Mouse (Mus musculus): Measurements from ENCODE around the gene Gpr137c. TPM values are rescaled to one million over a fixed set of nuclear protein-coding genes. Genes with fewer than 3 reads are reported as not detected.
A peak's percentile ranks its signal among the peaks of the same experiment; 100 is the strongest.

Gpr137c gene
- total and polyA plus RNA-seq, 3 experiments = 0.07 to 0.55 TPM; not detected in 1

DNA sequence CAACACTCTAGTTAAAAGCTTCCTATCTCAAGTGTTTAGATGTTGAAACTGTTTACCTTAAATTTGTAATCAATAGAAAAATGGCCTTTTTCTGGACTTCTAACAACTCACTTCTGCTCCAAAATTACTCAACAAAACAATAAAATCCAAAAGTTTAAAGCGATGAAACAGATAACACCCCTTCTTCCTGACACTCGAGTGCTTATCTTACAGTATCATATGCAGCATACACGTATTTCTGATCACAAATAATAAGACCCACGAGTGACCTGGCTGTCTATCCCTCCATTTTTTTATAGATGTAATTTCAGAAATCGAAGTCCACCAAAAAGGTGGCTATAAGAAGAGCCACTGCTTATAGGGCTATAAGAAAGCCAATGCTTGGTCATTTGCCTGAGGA, 97.4 kb downstream of the Gpr137c start:
- Histone ChIP-seq H3K79me2 (replicated peaks; ENCODE audit: control insufficient read depth, extremely low read depth, insufficient read depth, poor library complexity, severe bottlenecking) (peaks cover 59% of the 10 kb centered on the region), H3K4me3 (replicated peaks in 1 of 3; ENCODE audit: low read depth in 2 of 3, low read length in 2 of 3, poor library complexity in 1 of 3) (peak overlapping the region; percentile 88 to 96 (median 91)), H3K9ac (ENCODE audit: insufficient read depth, low read depth) (peak overlapping the region; percentile 66), H3K4me2 (ENCODE audit: insufficient read depth, low read depth, poor library complexity, severe bottlenecking) (peak overlapping the region; percentile 30), H3K27ac (ENCODE audit: insufficient read depth, low read depth) (no peak overlapping the region), H3K9me3 (replicated peaks; ENCODE audit: low read length) (no peaks in the 10 kb centered on the region), H3K27me3 (replicated peaks) (no peaks in the 10 kb centered on the region), H3K36me3 (replicated peaks in 1 of 2; ENCODE audit: control insufficient read depth in 1 of 2, insufficient read depth in 1 of 2, low read length in 1 of 2) (peaks cover 0 to 18% of the 10 kb centered on the region in 2 experiments), H3K4me1 (ENCODE audit: control insufficient read depth in 1 of 2, insufficient read depth in 2 of 2) (peaks cover 10 to 40% of the 10 kb centered on the region in 2 experiments)
- no peak for DNase-seq (ENCODE audit: extremely low read depth)
- TF ChIP-seq POLR2A (IDR thresholded peaks at IDR 0.05; ENCODE audit: low read depth, low read length) (no peak), MXI1 (IDR thresholded peaks at IDR 0.05; ENCODE audit: low read depth, low read length) (peak; percentile 40; the same call in 1 of the 2 replicates), IRF4 (IDR thresholded peaks at IDR 0.05; ENCODE audit: low read depth, low read length) (no peak), POLR2AphosphoS2 (IDR thresholded peaks at IDR 0.05; ENCODE audit: low read depth, low read length) (no peak)
- in situ Hi-C loops (cut with MboI; ENCODE audit: low pct_ligation_motif_present, low pct_unique_long_range_greater_than_20kb, low sequenced_read_pairs) = no loop called here
- dilution Hi-C loops (cut with MboI; ENCODE audit: extremely low pct_ligation_motif_present, extremely low pct_unique_long_range_greater_than_20kb, low sequenced_read_pairs) = no loop called here

DNA sequence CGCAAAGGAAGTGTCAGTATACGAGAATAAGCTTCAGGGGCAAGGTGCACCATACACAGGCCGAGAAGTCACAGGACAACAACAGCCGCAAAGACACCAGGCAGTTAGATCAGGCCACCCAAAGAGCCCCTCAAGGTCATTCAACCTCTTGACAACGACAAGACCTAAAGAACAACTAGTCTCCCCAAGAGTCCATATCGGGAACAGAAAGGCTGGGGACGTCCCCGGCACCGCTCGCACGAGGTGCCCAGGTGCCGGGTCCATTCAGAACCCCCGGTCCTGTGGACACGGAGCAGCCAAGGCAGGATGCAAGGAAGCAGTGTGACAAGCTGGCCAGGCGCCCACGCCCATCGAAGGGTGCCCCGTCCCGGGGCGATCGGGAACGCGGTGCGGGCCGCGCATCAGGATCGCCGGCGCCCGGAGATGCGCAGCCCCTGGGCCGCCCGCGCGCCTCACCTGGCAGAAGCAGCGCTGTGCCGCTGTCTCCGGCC, 98.4 kb downstream of the Gpr137c start:
- TF ChIP-seq POLR2AphosphoS2 (IDR thresholded peaks at IDR 0.05; ENCODE audit: low read depth, low read length) (no peak), ZNF384 (IDR thresholded peaks at IDR 0.05; ENCODE audit: low read depth, low read length) (no peak), BHLHE40 (IDR thresholded peaks at IDR 0.05; ENCODE audit: low read depth, low read length) (peak; percentile 61), MXI1 (IDR thresholded peaks at IDR 0.05; ENCODE audit: low read depth, low read length) (peak; percentile 20; the same call in 1 of the 2 replicates), MAX (IDR thresholded peaks at IDR 0.05; ENCODE audit: low read length) (peak; percentile 18; the same call in 1 of the 2 replicates), USF2 (conservative IDR thresholded peaks at IDR 0.05; ENCODE audit: low read depth, low read length) (no peak), MYC (IDR thresholded peaks at IDR 0.05; ENCODE audit: low read depth, low read length) (peak; percentile 32; the same call in 1 of the 2 replicates), SIN3A (IDR thresholded peaks at IDR 0.05; ENCODE audit: low read length) (peak; percentile 75; the same call in 1 of the 2 replicates)
- H3K9ac ChIP-seq (ENCODE audit: insufficient read depth, low read depth) = peak overlapping the region; percentile 66
- DNase-seq (ENCODE audit: extremely low read depth) = peak; percentile 21
- peak overlapping the region; percentile 88 to 96 (median 91) for H3K4me3 ChIP-seq (replicated peaks in 1 of 3; ENCODE audit: low read depth in 2 of 3, low read length in 2 of 3, poor library complexity in 1 of 3)
- H3K79me2 ChIP-seq (replicated peaks; ENCODE audit: control insufficient read depth, extremely low read depth, insufficient read depth, poor library complexity, severe bottlenecking) = peaks cover 48% of the 10 kb centered on the region
- no peak overlapping the region for H3K4me2 ChIP-seq (ENCODE audit: insufficient read depth, low read depth, poor library complexity, severe bottlenecking)
- H3K36me3 ChIP-seq (replicated peaks in 1 of 2; ENCODE audit: control insufficient read depth in 1 of 2, insufficient read depth in 1 of 2, low read length in 1 of 2) = peaks cover 0 to 13% of the 10 kb centered on the region in 2 experiments
- in situ Hi-C loops (cut with MboI; ENCODE audit: low pct_ligation_motif_present, low pct_unique_long_range_greater_than_20kb, low sequenced_read_pairs) = no loop called here
- no peaks in the 10 kb centered on the region for H3K27me3 ChIP-seq (replicated peaks)
- H3K4me1 ChIP-seq (ENCODE audit: control insufficient read depth in 1 of 2, insufficient read depth in 2 of 2) = peaks cover 10 to 40% of the 10 kb centered on the region in 2 experiments
- H3K9me3 ChIP-seq (replicated peaks; ENCODE audit: low read length) = no peaks in the 10 kb centered on the region
- dilution Hi-C loops (cut with MboI; ENCODE audit: extremely low pct_ligation_motif_present, extremely low pct_unique_long_range_greater_than_20kb, low sequenced_read_pairs) = no loop called here
- peak overlapping the region; percentile 73 for H3K27ac ChIP-seq (ENCODE audit: insufficient read depth, low read depth)

DNA sequence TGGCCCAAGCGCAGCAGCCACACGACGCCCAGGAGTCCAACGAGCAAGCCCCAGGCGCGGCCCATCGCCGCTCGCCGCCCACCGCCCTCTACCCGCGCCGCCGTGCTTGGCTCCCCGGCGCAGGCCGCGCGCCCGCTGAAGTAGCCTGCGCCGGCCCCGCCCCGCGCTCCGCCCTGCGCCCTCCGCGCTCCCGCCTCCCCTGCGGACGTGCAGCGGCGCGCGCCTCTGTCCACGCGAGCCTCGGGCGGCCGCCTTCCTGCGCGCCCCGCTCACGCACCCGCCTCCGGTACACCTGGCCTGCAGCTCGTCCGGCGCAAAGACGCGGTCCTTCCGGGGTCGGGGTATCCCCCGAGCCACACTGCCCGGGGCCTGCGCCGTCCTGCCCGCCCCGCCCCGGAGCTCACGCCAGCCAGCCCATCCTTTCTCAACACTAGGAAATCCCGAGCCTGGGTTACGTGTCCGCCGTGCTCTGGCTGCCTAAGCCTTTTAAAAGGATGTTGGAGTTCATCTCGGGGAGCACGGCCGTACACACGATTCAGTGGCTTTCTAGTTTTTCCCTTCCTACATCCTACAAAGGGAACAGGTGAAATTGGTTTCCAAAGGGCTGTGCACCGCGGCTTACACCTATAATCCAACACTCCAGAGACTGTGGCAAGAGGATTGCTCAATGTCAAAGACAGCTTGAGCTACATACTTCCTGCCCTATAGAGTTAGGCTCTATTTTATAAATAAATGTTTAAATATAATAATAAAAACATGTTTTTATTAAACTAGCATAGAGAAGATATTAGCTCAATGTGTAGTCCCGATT, 99.1 kb downstream of the Gpr137c start, which contains the start of gene Ero1l:
Ero1l (minus strand) TSS at position 346 of the 811 bp plus-strand sequence.
- H3K27me3 ChIP-seq (replicated peaks) = no peaks in the 10 kb centered on the region
- in situ Hi-C loops (cut with MboI; ENCODE audit: low pct_ligation_motif_present, low pct_unique_long_range_greater_than_20kb, low sequenced_read_pairs) (no loop called here), dilution Hi-C loops (cut with MboI; ENCODE audit: extremely low pct_ligation_motif_present, extremely low pct_unique_long_range_greater_than_20kb, low sequenced_read_pairs) (no loop called here)
- H3K4me1 ChIP-seq (ENCODE audit: control insufficient read depth in 1 of 2, insufficient read depth in 2 of 2) = peaks cover 9 to 37% of the 10 kb centered on the region in 2 experiments
- H3K4me3 ChIP-seq (replicated peaks in 1 of 3; ENCODE audit: low read depth in 2 of 3, low read length in 2 of 3, poor library complexity in 1 of 3) = peak within 1 kb of the TSS; percentile 88 to 96 (median 91)
- H3K9ac ChIP-seq (ENCODE audit: insufficient read depth, low read depth) = peak within 1 kb of the TSS; percentile 66
- H3K27ac ChIP-seq (ENCODE audit: insufficient read depth, low read depth) = peak within 1 kb of the TSS; percentile 73
- peaks cover 0 to 6% of the 10 kb centered on the region in 2 experiments for H3K36me3 ChIP-seq (replicated peaks in 1 of 2; ENCODE audit: control insufficient read depth in 1 of 2, insufficient read depth in 1 of 2, low read length in 1 of 2)
- no peaks in the 10 kb centered on the region for H3K9me3 ChIP-seq (replicated peaks; ENCODE audit: low read length)
- DNase-seq (ENCODE audit: extremely low read depth) = peak; percentile 71
- peak within 1 kb of the TSS; percentile 64 for H3K4me2 ChIP-seq (ENCODE audit: insufficient read depth, low read depth, poor library complexity, severe bottlenecking)
- peaks cover 42% of the 10 kb centered on the region for H3K79me2 ChIP-seq (replicated peaks; ENCODE audit: control insufficient read depth, extremely low read depth, insufficient read depth, poor library complexity, severe bottlenecking)
- peak; percentile 51 for TF ChIP-seq HCFC1 (IDR thresholded peaks at IDR 0.05; ENCODE audit: low read depth, low read length)
- no peak for TF ChIP-seq CTCF (conservative IDR thresholded peaks at IDR 0.05 in 1 of 2, IDR thresholded peaks at IDR 0.05 in 1 of 2; ENCODE audit: low read depth in 2 of 2, low read length in 2 of 2)
- TF ChIP-seq NELFE (IDR thresholded peaks at IDR 0.05; ENCODE audit: low read depth, low read length) = peak; percentile 92
- peak; percentile 7; the same call in 1 of the 2 replicates for TF ChIP-seq MAX (IDR thresholded peaks at IDR 0.05; ENCODE audit: low read length)
- no peak for TF ChIP-seq PAX5 (IDR thresholded peaks at IDR 0.05; ENCODE audit: low read length)
- TF ChIP-seq JUND (conservative IDR thresholded peaks at IDR 0.05; ENCODE audit: low read depth, low read length) = no peak
- TF ChIP-seq POLR2A (IDR thresholded peaks at IDR 0.05; ENCODE audit: low read depth, low read length) = peak; percentile 92
- no peak for TF ChIP-seq E2F4 (IDR thresholded peaks at IDR 0.05; ENCODE audit: insufficient replicate concordance, low read depth, low read length)
- peak; percentile 49 for TF ChIP-seq BHLHE40 (IDR thresholded peaks at IDR 0.05; ENCODE audit: low read depth, low read length)
- TF ChIP-seq JUN (IDR thresholded peaks at IDR 0.05; ENCODE audit: insufficient read depth, low read depth, low read length) = no peak
- peak; percentile 16; the same call in 1 of the 2 replicates for TF ChIP-seq SIN3A (IDR thresholded peaks at IDR 0.05; ENCODE audit: low read length)
- no peak for TF ChIP-seq EP300 (IDR thresholded peaks at IDR 0.05; ENCODE audit: low read length)
- TF ChIP-seq KAT2A (IDR thresholded peaks at IDR 0.05; ENCODE audit: insufficient replicate concordance, low read length) = no peak
- TF ChIP-seq USF2 (conservative IDR thresholded peaks at IDR 0.05; ENCODE audit: low read depth, low read length) = no peak
- TF ChIP-seq POLR2AphosphoS2 (IDR thresholded peaks at IDR 0.05; ENCODE audit: low read depth, low read length) = no peak
- TF ChIP-seq MAZ (IDR thresholded peaks at IDR 0.05; ENCODE audit: low read depth, low read length) = no peak
- peak; percentile 95 for TF ChIP-seq ZMIZ1 (IDR thresholded peaks at IDR 0.05; ENCODE audit: low read depth, low read length)
- no peak for TF ChIP-seq CHD2 (IDR thresholded peaks at IDR 0.05; ENCODE audit: low read length)
